Mouse (Mus musculus) erythroid progenitor cell, adult 5-6 weeks (primary cell): ENCODE measurements around the gene Entpd3. TPM values are rescaled to one million over a fixed set of nuclear protein-coding genes. Genes with fewer than 3 reads are reported as not detected.

Source experiments
- total RNA-seq, 2 experiments: library from RNA; stranded (forward) in 1 of 2; stranded (reverse) in 1 of 2; fragments of 150-400 nt in 1 of 2; fragments of 186-747, 209-891 nt in 1 of 2; gene quantifications; 2 replicates each; pipeline versions ENCODE4 v1.2.3 to v1.2.4; 2015 to 2017; ENCODE audit warnings: low replicate concordance in 2 of 2

Gene Entpd3
- total RNA-seq, 2 experiments from 2014 or later, result 0.42 TPM; not detected in 1

Other genes starting within 250 kb of the Entpd3 start
- not detected in 2 replicates for gene Myrip, start 238.3 kb upstream of the Entpd3 start, total RNA-seq (2015; ENCODE audit: low replicate concordance)
- gene Myrip, start 238.3 kb upstream of the Entpd3 start, total RNA-seq (2017; ENCODE audit: low replicate concordance), result not detected in 2 replicates
- gene Eif1b, start 47.6 kb upstream of the Entpd3 start, total RNA-seq (2015; ENCODE audit: low replicate concordance), result 27.0 and 59.5 TPM in 2 replicates
- gene Eif1b, start 47.6 kb upstream of the Entpd3 start, total RNA-seq (2017; ENCODE audit: low replicate concordance), result 28.9 and 31.4 TPM in 2 replicates
- 526 and 549 TPM in 2 replicates for gene Rpl14, start 31.6 kb downstream of the Entpd3 start, total RNA-seq (2015; ENCODE audit: low replicate concordance)
- 375 and 420 TPM in 2 replicates for gene Rpl14, start 31.6 kb downstream of the Entpd3 start, total RNA-seq (2017; ENCODE audit: low replicate concordance)